In genomic region chrX:74372888-74373549, GRCm38 (mm10) we compare ENCODE assay signal across 8 mouse cellular contexts. TPM values are rescaled to one million over a fixed set of nuclear protein-coding genes. Genes with fewer than 3 reads are reported as not detected.
DNase-seq lines count a peak whose midpoint lies in the region; ATAC-seq lines count a peak whose summit lies in the region.

Gene Ubl4a (minus strand): TSS chrX:74373218.
Gene Slc10a3 (minus strand): TSS chrX:74373349.

- no peaks in the 10 kb centered on the region for H3K27me3 ChIP-seq in hindbrain, embryonic 15.5 days

- H3K36me3 ChIP-seq in hindbrain, embryonic 15.5 days = 0 out of 2 replicates have a peak, but pooled peaks cover 2% of the 10 kb centered on the region

- DNase-seq in gastrocnemius, adult 18-20 months (ENCODE audit: low spot score) = peak; percentile 88
- DNase-seq in left cerebral cortex, adult 11 months (ENCODE audit: low spot score) = peak; percentile 69
- DNase-seq in lung, postnatal 36 days = peak; percentile 93
- DNase-seq in retina, postnatal 7 days (ENCODE audit: low read depth, low spot score) = peak; percentile 58
- DNase-seq in urinary bladder, adult 18-20 months (ENCODE audit: low spot score in 2 of 2) = peak; percentile 58 to 81

- H3K4me3 ChIP-seq in hindbrain, embryonic 15.5 days = peak within 1 kb of the TSS; percentile 50

- H3K4me2 ChIP-seq in hindbrain, embryonic 15.5 days = peak within 1 kb of the TSS; percentile 68

- 17% methylated on average over 32 of the region's 32 CpGs for WGBS in hindbrain, embryonic 15.5 days

- H3K9ac ChIP-seq in hindbrain, embryonic 15.5 days = peak within 1 kb of the TSS; percentile 40

- 0 out of 2 replicates have a peak, but pooled peaks cover 13% of the 10 kb centered on the region for H3K4me1 ChIP-seq in hindbrain, embryonic 15.5 days (replicated peaks)

- peak; percentile 95 for ATAC-seq in activated CD4-positive, CD25-positive, alpha-beta regulatory T cell, adult 4 months
- ATAC-seq in common myeloid progenitor, adult 5-6 weeks (replicated peaks; ENCODE audit: low read depth, poor library complexity, severe bottlenecking) = peak; percentile 91
- peak; percentile 91 for ATAC-seq in hindbrain, embryonic 15.5 days (ENCODE audit: low FRiP score, low read depth)

- no peaks in the 10 kb centered on the region for H3K9me3 ChIP-seq in hindbrain, embryonic 15.5 days

- H3K27ac ChIP-seq in hindbrain, embryonic 15.5 days (replicated peaks) = peak within 1 kb of the TSS; percentile 31; the same call in 1 of the 2 replicates

RNA-seq across cellular contexts. Expression of gene Ubl4a, which starts in this region (rescaled TPM):
- 10 to 100 TPM; 57.4 to 70.9 TPM for polyA plus RNA-seq in activated CD4-positive, CD25-positive, alpha-beta regulatory T cell, adult 4 months (2017; shearing (Covaris generic))
- total RNA-seq in common myeloid progenitor, adult 5-6 weeks (2017) = 15.4 and 17.2 TPM in 2 replicates
- total RNA-seq in gastrocnemius, adult 18-20 months (2021) = 10 to 100 TPM; 55.7 to 58.4 TPM
- 67.7 and 71.0 TPM in 2 replicates for polyA plus RNA-seq in hindbrain, embryonic 15.5 days (2015; fragmentation: Nextera tagmentation; extraction: Ambion mirVana)

RNA-seq across cellular contexts. Expression of gene Slc10a3, which starts in this region (rescaled TPM):
- 10 to 100 TPM; 22.4 to 34.2 TPM for polyA plus RNA-seq in activated CD4-positive, CD25-positive, alpha-beta regulatory T cell, adult 4 months (2017; shearing (Covaris generic))
- total RNA-seq in common myeloid progenitor, adult 5-6 weeks (2017) = 9.0 and 17.0 TPM in 2 replicates
- 1 to 10 TPM; 1.9 to 3.8 TPM for total RNA-seq in gastrocnemius, adult 18-20 months (2021)
- polyA plus RNA-seq in hindbrain, embryonic 15.5 days (2015; fragmentation: Nextera tagmentation; extraction: Ambion mirVana) = 7.7 and 8.4 TPM in 2 replicates

Comparison
In these comparisons a context has a peak if more than half of its experiments do, and no peak if none do; other contexts are left out.
1. Peak in every context shown above with its lines: DNase-seq, ATAC-seq, H3K4me3 ChIP-seq and H3K27ac ChIP-seq.